Mouse (Mus musculus): ENCODE data around the gene Erich6. TPM values are rescaled to one million over a fixed set of nuclear protein-coding genes. Genes with fewer than 3 reads are reported as not detected.

The Erich6 gene
- polyA plus RNA-seq, 2 experiments = 0.21 TPM; not detected in 1

- H3K4me2 ChIP-seq (replicated peaks; ENCODE audit: low read depth, low read length, severe bottlenecking) = no peak overlapping the region
- WGBS = 91% methylated on average over 4 of the region's 4 CpGs
Observed at GRCm38 (mm10) chr3:58660636-58661035, 23.6 kb upstream of the Erich6 start.

GRCm38 (mm10) chr3:58657356-58657755 is 20.3 kb upstream of the Erich6 start:
- Histone ChIP-seq H3K4me3 (replicated peaks; ENCODE audit: low read length) (no peak overlapping the region), H3K4me2 (replicated peaks; ENCODE audit: low read depth, low read length, severe bottlenecking) (no peak overlapping the region), H3K27ac (replicated peaks; ENCODE audit: low read depth, low read length) (no peak overlapping the region), H3K4me1 (ENCODE audit: control insufficient read depth, insufficient read depth, low read length) (no peaks in the 10 kb centered on the region), H3K9me3 (ENCODE audit: control insufficient read depth, low read length) (no peaks in the 10 kb centered on the region), H3K9ac (ENCODE audit: low read depth, low read length, severe bottlenecking) (no peak overlapping the region), H3K36me3 (ENCODE audit: control insufficient read depth, insufficient read depth, low read length) (no peaks in the 10 kb centered on the region), H3K27me3 (ENCODE audit: control insufficient read depth, insufficient read depth, low read length) (no peaks in the 10 kb centered on the region)
- no peak for ATAC-seq (ENCODE audit: low FRiP score, low read depth)
- TF ChIP-seq POLR2A (IDR thresholded peaks at IDR 0.05; ENCODE audit: borderline replicate concordance, extremely low read depth, insufficient read depth, insufficient read length) = no peak
- no peak for DNase-seq (ENCODE audit: low spot score)
- 22% methylated on average over 2 of the region's 2 CpGs for WGBS

More at GRCm38 (mm10) chr3:58660636-58661035, 23.6 kb upstream of the Erich6 start:
- no peak for TF ChIP-seq POLR2A (IDR thresholded peaks at IDR 0.05; ENCODE audit: borderline replicate concordance, extremely low read depth, insufficient read depth, insufficient read length)
- no peaks in the 10 kb centered on the region for H3K36me3 ChIP-seq (ENCODE audit: control insufficient read depth, insufficient read depth, low read length)
- H3K9ac ChIP-seq (ENCODE audit: low read depth, low read length, severe bottlenecking) = no peak overlapping the region
- no peak for ATAC-seq (ENCODE audit: low FRiP score, low read depth)
- no peaks in the 10 kb centered on the region for H3K9me3 ChIP-seq (ENCODE audit: control insufficient read depth, low read length)
- no peaks in the 10 kb centered on the region for H3K27me3 ChIP-seq (ENCODE audit: control insufficient read depth, insufficient read depth, low read length)
- no peak overlapping the region for H3K27ac ChIP-seq (replicated peaks; ENCODE audit: low read depth, low read length)
- H3K4me1 ChIP-seq (ENCODE audit: control insufficient read depth, insufficient read depth, low read length) = no peaks in the 10 kb centered on the region
- H3K4me3 ChIP-seq (replicated peaks; ENCODE audit: low read length) = no peak overlapping the region
- DNase-seq (ENCODE audit: low spot score) = no peak

GRCm38 (mm10) chr3:58655362-58656130 is 18.5 kb upstream of the Erich6 start:
- Histone ChIP-seq H3K27me3 (ENCODE audit: control insufficient read depth, insufficient read depth, low read length) (no peaks in the 10 kb centered on the region), H3K4me2 (replicated peaks; ENCODE audit: low read depth, low read length, severe bottlenecking) (no peak overlapping the region), H3K27ac (replicated peaks; ENCODE audit: low read depth, low read length) (no peak overlapping the region), H3K4me3 (replicated peaks; ENCODE audit: low read length) (no peak overlapping the region), H3K36me3 (ENCODE audit: control insufficient read depth, insufficient read depth, low read length) (no peaks in the 10 kb centered on the region), H3K9me3 (ENCODE audit: control insufficient read depth, low read length) (no peaks in the 10 kb centered on the region), H3K9ac (ENCODE audit: low read depth, low read length, severe bottlenecking) (no peak overlapping the region), H3K4me1 (ENCODE audit: control insufficient read depth, insufficient read depth, low read length) (no peaks in the 10 kb centered on the region)
- TF ChIP-seq POLR2A (IDR thresholded peaks at IDR 0.05; ENCODE audit: borderline replicate concordance, extremely low read depth, insufficient read depth, insufficient read length) = no peak
- 58% methylated on average over 17 of the region's 17 CpGs for WGBS
- DNase-seq (ENCODE audit: low spot score) (peak; percentile 76), ATAC-seq (ENCODE audit: low FRiP score, low read depth) (0 out of 2 replicates have a peak, but pooled peaks have one; percentile 67)

GRCm38 (mm10) chr3:58653907-58654306 is 16.9 kb upstream of the Erich6 start:
- no peak for TF ChIP-seq POLR2A (IDR thresholded peaks at IDR 0.05; ENCODE audit: borderline replicate concordance, extremely low read depth, insufficient read depth, insufficient read length)
- no peaks in the 10 kb centered on the region for H3K36me3 ChIP-seq (ENCODE audit: control insufficient read depth, insufficient read depth, low read length)
- no peak for ATAC-seq (ENCODE audit: low FRiP score, low read depth)
- no peak overlapping the region for H3K4me2 ChIP-seq (replicated peaks; ENCODE audit: low read depth, low read length, severe bottlenecking)
- H3K9me3 ChIP-seq (ENCODE audit: control insufficient read depth, low read length) = no peaks in the 10 kb centered on the region
- DNase-seq (ENCODE audit: low spot score) = peak; percentile 16
- H3K4me3 ChIP-seq (replicated peaks; ENCODE audit: low read length) = no peak overlapping the region
- H3K27ac ChIP-seq (replicated peaks; ENCODE audit: low read depth, low read length) = no peak overlapping the region
- no peaks in the 10 kb centered on the region for H3K27me3 ChIP-seq (ENCODE audit: control insufficient read depth, insufficient read depth, low read length)
- 66% methylated on average over 4 of the region's 5 CpGs for WGBS
- no peak overlapping the region for H3K9ac ChIP-seq (ENCODE audit: low read depth, low read length, severe bottlenecking)
- no peaks in the 10 kb centered on the region for H3K4me1 ChIP-seq (ENCODE audit: control insufficient read depth, insufficient read depth, low read length)

GRCm38 (mm10) chr3:58650328-58650727 is 13.3 kb upstream of the Erich6 start:
- no peaks in the 10 kb centered on the region for H3K9me3 ChIP-seq (ENCODE audit: control insufficient read depth, low read length)
- ATAC-seq (ENCODE audit: low FRiP score, low read depth) (no peak), DNase-seq (ENCODE audit: low spot score) (no peak)
- no peak overlapping the region for H3K27ac ChIP-seq (replicated peaks; ENCODE audit: low read depth, low read length)
- no peaks in the 10 kb centered on the region for H3K36me3 ChIP-seq (ENCODE audit: control insufficient read depth, insufficient read depth, low read length)
- H3K9ac ChIP-seq (ENCODE audit: low read depth, low read length, severe bottlenecking) = no peak overlapping the region
- TF ChIP-seq POLR2A (IDR thresholded peaks at IDR 0.05; ENCODE audit: borderline replicate concordance, extremely low read depth, insufficient read depth, insufficient read length) = no peak
- H3K27me3 ChIP-seq (ENCODE audit: control insufficient read depth, insufficient read depth, low read length) = no peaks in the 10 kb centered on the region
- H3K4me3 ChIP-seq (replicated peaks; ENCODE audit: low read length) = no peak overlapping the region
- WGBS = 77% methylated on average over 4 of the region's 4 CpGs
- no peak overlapping the region for H3K4me2 ChIP-seq (replicated peaks; ENCODE audit: low read depth, low read length, severe bottlenecking)
- no peaks in the 10 kb centered on the region for H3K4me1 ChIP-seq (ENCODE audit: control insufficient read depth, insufficient read depth, low read length)
